Mouse (Mus musculus) heart, embryonic 16.5 days (tissue): Measurements from ENCODE around the gene Tmprss9. TPM values are rescaled to one million over a fixed set of nuclear protein-coding genes. Genes with fewer than 3 reads are reported as not detected.

Source experiments
- ATAC-seq: fragments of 200-750 bp; cut with Nextera tagmentation; replicated peaks from 2 replicates; pipeline ENCODE4 v1.8.0; 2017; ENCODE audit warnings: moderate number of reproducible peaks; ENCODE audit not compliant: insufficient read depth, low FRiP score; ENCODE audit errors: extremely low read depth
- H3K27ac ChIP-seq: fragments of 300-500 bp; sonication (generic); 2 replicates; pipeline ENCODE4 v1.5.1; 2014; ENCODE audit warnings: mild to moderate bottlenecking, low read length, control low read depth, moderate library complexity
- H3K27me3 ChIP-seq: fragments of 300-500 bp; sonication (generic); 2 replicates; pipeline ENCODE4 v1.6.1; 2014; ENCODE audit warnings: low read length, mixed read lengths; ENCODE audit not compliant: control insufficient read depth, insufficient read depth
- H3K36me3 ChIP-seq: fragments of 300-500 bp; sonication (generic); 2 replicates; pipeline ENCODE4 v1.6.1; 2014; ENCODE audit not compliant: control insufficient read depth, insufficient read depth
- H3K4me1 ChIP-seq: fragments of 300-500 bp; sonication (generic); 2 replicates; pipeline ENCODE4 v1.6.1; 2014; ENCODE audit warnings: low read length, mixed read lengths; ENCODE audit not compliant: control insufficient read depth, insufficient read depth
- H3K4me2 ChIP-seq: fragments of 300-500 bp; sonication (generic); 2 replicates; pipeline ENCODE4 v1.6.1; 2014; ENCODE audit warnings: low read depth, mild to moderate bottlenecking, control low read depth, low read length
- H3K4me3 ChIP-seq: fragments of 300-500 bp; sonication (generic); 2 replicates; pipeline ENCODE4 v1.5.1; 2014; ENCODE audit warnings: mild to moderate bottlenecking, control low read depth, low read length
- H3K9ac ChIP-seq: fragments of 300-500 bp; sonication (generic); 2 replicates; pipeline ENCODE4 v1.6.1; 2014; ENCODE audit warnings: low read length, control low read depth
- H3K9me3 ChIP-seq: fragments of 300-500 bp; sonication (generic); replicated peaks from 2 replicates; pipeline ENCODE4 v1.6.1; 2016; ENCODE audit warnings: low read length; ENCODE audit not compliant: control insufficient read depth
- WGBS: fragments of 180-500 bp; shearing (Covaris S2); extraction: QIAGEN DNeasy Blood & Tissue Kit; methylation state at CpG from one replicate; pipeline ENCODE4 v1.1.7; 2014; 5-methylcytosine and 5-hydroxymethylcytosine counted together
- microRNA counts: library from miRNA; unstranded; fragments of <30 nt; microRNA quantifications from one replicate; lab custom pipeline; 2016
- microRNA-seq: library from miRNA; unstranded; fragments of <30 nt; microRNA quantifications from one replicate; pipeline ENCODE4, GENCODE M21; 2017
- polyA plus RNA-seq: library from polyadenylated mRNA; unstranded; fragments of >200 nt; fragmentation: Nextera tagmentation; extraction: Ambion mirVana; gene quantifications from 2 replicates; pipeline ENCODE4 v1.2.1, GENCODE M21; 2015

The Tmprss9 gene
- polyA plus RNA-seq, 1 experiment from 2014 or later, result not detected

GRCm38 (mm10) chr10:80949081-80949480, 77.4 kb downstream of the Tmprss9 start:
- ATAC-seq, result no peak
- Histone ChIP-seq H3K9me3 (no peaks in the 10 kb centered on the region), H3K27ac (peak overlapping the region; percentile 1; the same call in 1 of the 2 replicates), H3K9ac (no peak overlapping the region), H3K27me3 (no peaks in the 10 kb centered on the region), H3K4me2 (no peak overlapping the region), H3K4me1 (peaks cover 25% of the 10 kb centered on the region), H3K4me3 (no peak overlapping the region), H3K36me3 (no peaks in the 10 kb centered on the region)
- WGBS, result 73% methylated on average over 3 of the region's 3 CpGs

MicroRNA genes within 50 kb of the gene (microRNA counts, 519-probe panel; counts per million panel counts)
- microRNA mmu-miR-1982 (lab: Ali Mortazavi, UCI), result not detected

Small RNA genes within 50 kb of the gene (microRNA-seq; reads per million reads assigned to microRNA genes)
- 4.5 reads per million, percentile 17 among the genes with 10 or more reads in this experiment for gene Mir1982

Other genes with a start within 250 kb of the Tmprss9 start
- gene Csnk1g2, start 249.0 kb upstream of the Tmprss9 start, polyA plus RNA-seq, result 50.7 and 103 TPM in 2 replicates
- gene Btbd2, start 214.8 kb upstream of the Tmprss9 start, polyA plus RNA-seq, result 41.7 and 58.2 TPM in 2 replicates
- 82.1 and 92.8 TPM in 2 replicates for gene Mknk2, start 193.7 kb upstream of the Tmprss9 start, polyA plus RNA-seq
- gene Mob3a, start 169.9 kb upstream of the Tmprss9 start, polyA plus RNA-seq, result 29.0 and 33.4 TPM in 2 replicates
- 11.2 and 13.2 TPM in 2 replicates for gene Izumo4, start 169.7 kb upstream of the Tmprss9 start, polyA plus RNA-seq
- 45.7 and 49.5 TPM in 2 replicates for gene Ap3d1, start 129.6 kb upstream of the Tmprss9 start, polyA plus RNA-seq
- 18.8 and 19.2 TPM in 2 replicates for gene Dot1l, start 116.6 kb upstream of the Tmprss9 start, polyA plus RNA-seq
- gene Sf3a2, start 73.7 kb upstream of the Tmprss9 start, polyA plus RNA-seq, result 42.3 and 47.7 TPM in 2 replicates
- 79.4 and 83.3 TPM in 2 replicates for gene Plekhj1, start 73.2 kb upstream of the Tmprss9 start, polyA plus RNA-seq
- gene Amh, start 66.6 kb upstream of the Tmprss9 start, polyA plus RNA-seq, result 0.13 and 0.29 TPM in 2 replicates
- gene Jsrp1, start 58.4 kb upstream of the Tmprss9 start, polyA plus RNA-seq, result 5.6 and 6.7 TPM in 2 replicates
- 2,111 and 2,265 TPM in 2 replicates for gene Oaz1, start 45.2 kb upstream of the Tmprss9 start, polyA plus RNA-seq
- 0.39 and 0.84 TPM in 2 replicates for gene Lingo3, start 27.8 kb upstream of the Tmprss9 start, polyA plus RNA-seq
- gene Lsm7, start 16.6 kb upstream of the Tmprss9 start, polyA plus RNA-seq, result 141 and 148 TPM in 2 replicates
- gene Sppl2b, start 16.6 kb upstream of the Tmprss9 start, polyA plus RNA-seq, result 28.4 and 33.2 TPM in 2 replicates
- gene Timm13, start 29.1 kb downstream of the Tmprss9 start, polyA plus RNA-seq, result 286 and 289 TPM in 2 replicates
- gene Lmnb2, start 46.4 kb downstream of the Tmprss9 start, polyA plus RNA-seq, result 27.5 and 30.0 TPM in 2 replicates
- 33.6 and 34.3 TPM in 2 replicates for gene Gadd45b, start 58.2 kb downstream of the Tmprss9 start, polyA plus RNA-seq
- gene Gng7, start 143.1 kb downstream of the Tmprss9 start, polyA plus RNA-seq, result 1.4 TPM in 2 replicates
- 0.06 and 0.09 TPM in 2 replicates for gene Diras1, start 153.8 kb downstream of the Tmprss9 start, polyA plus RNA-seq
- 9.6 and 10.8 TPM in 2 replicates for gene Slc39a3, start 165.6 kb downstream of the Tmprss9 start, polyA plus RNA-seq
- 166 and 174 TPM in 2 replicates for gene Sgta, start 188.3 kb downstream of the Tmprss9 start, polyA plus RNA-seq
- gene Thop1, start 198.2 kb downstream of the Tmprss9 start, polyA plus RNA-seq, result 29.8 and 31.4 TPM in 2 replicates
- 0.70 and 1.00 TPM in 2 replicates for gene Creb3l3, start 227.0 kb downstream of the Tmprss9 start, polyA plus RNA-seq
- gene Map2k2, start 234.1 kb downstream of the Tmprss9 start, polyA plus RNA-seq, result 143 and 152 TPM in 2 replicates